Mouse (Mus musculus): ENCODE results near the gene Zfyve19.

DNA sequence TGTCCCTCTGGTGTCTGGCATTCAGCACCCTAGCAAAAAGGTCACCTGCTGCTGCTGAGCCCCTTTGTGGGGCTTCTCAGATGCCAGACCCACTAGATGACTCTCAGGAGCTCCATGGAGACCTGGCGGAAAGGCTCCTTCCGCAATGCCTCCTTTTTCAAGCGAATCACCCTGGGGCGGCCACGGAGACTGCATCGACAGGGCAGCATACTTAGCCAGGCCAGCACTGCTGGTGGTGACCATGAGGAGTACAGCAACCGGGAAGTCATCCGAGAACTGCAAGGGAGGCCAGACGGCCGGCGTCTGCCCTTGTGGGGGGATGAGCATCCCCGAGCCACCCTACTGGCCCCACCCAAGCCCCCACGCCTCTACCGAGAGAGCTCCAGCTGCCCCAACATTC is 33.6 kb upstream of the Zfyve19 start:
- TF ChIP-seq CTCF (IDR thresholded peaks at IDR 0.05; ENCODE audit: low read depth, low read length) = no peak
- no peak for TF ChIP-seq POLR2A (IDR thresholded peaks at IDR 0.05; ENCODE audit: borderline replicate concordance, low read depth, low read length)

Data from bone marrow macrophage, adult 2 months (primary cell).